Mouse (Mus musculus) frontal cortex, adult (tissue): ENCODE measurements around the gene Hist1h1t.
"Not testable (repeated sequence)": the region's sequence is repeated elsewhere in the genome, so short reads cannot be mapped to it uniquely, and the experiment has no call there.

ENCODE experiments used
- ATAC-seq: cut with Nextera tagmentation; 2 replicates; pipeline ENCODE4 v1.9.2; 2017; ENCODE audit warnings: mild to moderate bottlenecking, moderate library complexity, mixed read lengths; ENCODE audit not compliant: low TSS enrichment

Gene Hist1h1t

DNA sequence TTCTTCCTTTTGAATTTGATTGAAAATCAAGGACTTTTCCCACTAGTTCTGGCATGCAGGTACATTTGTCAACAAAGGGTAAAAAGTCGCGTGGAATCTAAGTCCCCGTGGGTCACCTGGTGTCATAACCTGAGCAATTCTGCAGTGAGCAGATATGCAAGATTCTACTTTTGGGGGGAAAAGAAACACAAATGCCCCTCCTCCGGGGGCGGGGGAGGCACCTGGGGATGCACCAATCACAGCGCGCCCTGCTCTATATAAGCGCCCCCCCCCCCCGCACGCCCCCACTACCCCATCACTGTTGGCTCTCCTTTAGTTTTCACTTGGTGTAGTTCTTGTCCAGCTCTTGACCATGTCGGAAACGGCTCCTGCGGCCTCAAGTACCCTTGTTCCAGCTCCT is at the start of gene Hist1h1t:
Gene Hist1h1t, plus strand, starts transcription at position 301 of the 400 bp plus-strand sequence.
- no peak for ATAC-seq

DNA sequence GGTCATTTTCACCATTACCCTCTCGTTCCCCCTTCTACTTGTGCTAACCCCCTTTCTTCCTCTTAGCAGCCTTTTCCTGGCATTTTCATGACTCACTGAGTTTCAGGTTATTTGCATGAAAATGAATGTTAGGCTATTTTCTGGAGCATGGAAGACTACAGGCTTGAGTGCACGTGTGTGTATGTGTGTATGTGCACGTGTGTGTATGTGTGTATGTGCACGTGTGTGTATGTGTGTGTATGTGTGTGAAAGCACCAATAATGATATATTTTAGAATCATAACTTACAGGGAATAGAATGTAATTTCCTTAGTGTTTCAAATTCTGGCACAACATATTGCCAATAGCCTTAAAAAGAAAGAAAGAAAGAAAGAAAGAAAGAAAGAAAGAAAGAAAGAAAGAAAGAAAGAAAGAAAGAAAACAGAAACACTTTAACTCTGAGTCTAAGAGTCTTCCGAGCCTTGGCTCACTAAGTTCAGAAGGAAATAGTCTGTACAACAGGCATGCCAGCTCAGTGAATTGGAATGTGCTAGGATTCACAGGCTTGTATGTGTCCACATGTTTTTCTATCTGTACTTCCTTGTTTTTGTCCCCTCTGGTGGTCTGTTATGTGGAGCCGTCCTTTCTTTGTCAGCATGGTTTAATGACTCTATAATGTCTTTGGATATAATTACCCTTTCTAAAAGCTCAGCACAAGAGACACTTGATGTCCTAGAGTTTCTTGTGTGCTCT is 35.8 kb upstream of the Hist1h1t start:
- no peak for ATAC-seq

DNA sequence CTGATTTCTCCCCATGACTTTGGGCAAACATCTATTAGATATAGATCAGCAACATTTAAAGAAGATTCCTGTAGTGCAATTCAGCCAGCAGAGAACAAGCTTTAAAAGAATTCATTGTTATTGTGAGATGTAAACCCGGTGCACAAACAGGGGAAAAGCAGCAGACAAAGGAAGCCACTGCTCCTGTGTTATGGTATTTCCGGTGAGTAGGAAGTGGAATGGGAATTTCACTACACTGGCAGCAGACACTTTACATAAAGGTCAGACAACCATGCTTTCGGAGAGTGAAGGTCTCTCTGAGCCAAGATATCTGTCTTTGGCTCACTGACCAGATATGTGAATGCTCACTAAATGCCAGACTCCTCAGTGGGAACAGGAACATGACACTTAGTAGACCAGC is 33.1 kb upstream of the Hist1h1t start:
- ATAC-seq, result no peak

DNA sequence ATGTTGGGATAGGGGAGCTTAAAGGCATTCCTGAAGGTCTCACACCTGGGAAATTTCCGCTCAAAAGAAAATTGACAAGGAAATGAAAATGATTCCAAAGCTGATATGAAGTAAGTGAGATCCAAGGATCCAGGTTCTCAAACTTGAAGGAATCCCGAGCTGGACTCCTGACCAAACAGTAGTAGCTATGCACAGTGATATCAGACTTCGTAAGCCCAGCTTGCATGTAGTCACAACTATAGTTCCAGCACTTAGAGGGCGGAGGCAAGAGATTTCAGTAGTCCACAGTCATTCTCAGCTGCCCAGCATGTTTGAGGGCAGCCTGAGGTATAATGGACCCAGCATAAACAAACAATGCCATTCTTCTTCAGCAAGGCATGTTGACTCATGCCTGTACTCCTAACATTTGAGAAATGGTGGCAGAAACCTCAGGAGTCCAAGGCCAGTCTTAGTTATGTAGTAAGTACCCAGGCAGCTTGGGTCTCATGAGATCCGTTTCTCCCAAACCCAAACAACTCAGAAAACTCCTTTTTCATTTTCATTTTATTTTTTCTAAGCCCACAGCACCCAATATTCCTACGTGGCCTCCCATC is 13.5 kb upstream of the Hist1h1t start:
- no peak for ATAC-seq

DNA sequence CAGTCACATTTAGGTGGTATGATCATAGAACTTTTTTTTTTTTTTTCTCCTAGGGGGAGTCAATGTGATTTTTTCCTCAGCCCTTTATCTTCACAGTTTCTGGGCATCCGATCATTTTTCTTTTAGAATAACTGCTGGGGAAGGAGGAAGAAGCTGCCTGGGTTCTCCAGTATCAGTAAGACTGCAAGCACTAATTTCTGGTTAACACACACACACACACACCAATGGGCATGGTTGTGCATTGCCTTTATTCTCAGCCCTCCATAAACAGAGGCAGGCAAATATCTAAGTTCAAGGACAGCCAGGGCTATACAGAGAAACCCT is 13.0 kb upstream of the Hist1h1t start:
- no peak for ATAC-seq

DNA sequence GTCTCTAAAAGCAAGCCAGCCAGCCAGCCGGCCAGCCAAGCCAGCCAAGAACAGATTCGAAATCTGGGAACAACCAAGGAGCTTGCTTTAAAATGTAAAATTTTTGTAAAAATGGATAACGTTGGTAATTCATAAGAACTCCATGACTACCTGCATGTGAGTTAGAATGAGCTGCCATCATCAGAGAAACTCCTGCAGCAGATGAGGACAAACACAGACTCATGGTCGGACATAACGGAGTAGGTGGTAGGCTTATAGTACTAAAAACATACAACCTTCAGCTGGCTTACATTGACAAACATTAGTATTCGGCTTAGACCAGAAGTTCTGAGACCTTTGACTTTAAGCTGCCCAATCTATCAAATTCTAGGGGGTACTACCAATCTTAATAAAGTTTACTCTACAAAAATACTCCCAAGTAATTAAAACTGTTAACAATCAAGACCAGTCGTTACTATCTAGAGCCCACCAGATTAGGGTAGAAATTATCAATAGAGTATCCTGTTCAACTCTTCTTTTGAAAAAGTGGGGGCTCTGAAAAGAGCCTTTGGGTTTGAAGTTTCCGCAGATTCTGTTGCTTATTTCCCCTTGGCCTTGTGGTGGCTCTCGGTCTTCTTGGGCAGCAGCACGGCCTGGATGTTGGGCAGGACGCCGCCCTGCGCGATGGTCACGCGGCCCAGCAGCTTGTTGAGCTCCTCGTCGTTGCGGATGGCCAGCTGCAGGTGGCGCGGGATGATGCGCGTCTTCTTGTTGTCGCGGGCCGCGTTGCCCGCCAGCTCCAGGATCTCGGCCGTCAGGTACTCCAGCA is 12.5 kb upstream of the Hist1h1t start:
- ATAC-seq, result not testable (repeated sequence)

DNA sequence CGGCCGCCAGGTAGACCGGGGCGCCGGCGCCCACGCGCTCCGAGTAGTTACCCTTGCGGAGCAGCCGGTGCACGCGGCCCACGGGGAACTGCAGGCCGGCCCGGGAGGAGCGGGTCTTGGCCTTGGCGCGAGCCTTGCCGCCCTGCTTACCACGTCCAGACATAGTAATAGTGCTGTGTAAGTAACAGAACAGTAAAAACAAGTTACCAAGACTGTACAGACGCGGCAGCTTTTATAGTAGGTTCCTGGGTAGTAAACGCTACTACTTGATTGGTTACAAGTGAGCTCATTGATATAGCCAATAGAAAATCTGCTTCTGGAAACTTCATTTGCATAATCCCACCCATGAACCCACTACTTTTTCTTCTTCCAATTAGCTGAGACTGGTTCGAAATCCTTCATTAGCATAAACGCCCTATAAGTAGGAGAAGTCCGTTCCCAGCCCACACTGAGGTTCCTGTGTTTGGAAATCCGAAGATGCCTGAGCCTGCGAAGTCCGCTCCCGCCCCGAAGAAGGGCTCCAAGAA is 11.8 kb upstream of the Hist1h1t start, which contains the start of the genes Hist1h2ac and Hist1h2bc:
Gene Hist1h2ac, minus strand, starts transcription at position 194 of the 527 bp plus-strand sequence.
Gene Hist1h2bc, plus strand, starts transcription at position 445 of the 527 bp plus-strand sequence.
- peak; percentile 99 for ATAC-seq

DNA sequence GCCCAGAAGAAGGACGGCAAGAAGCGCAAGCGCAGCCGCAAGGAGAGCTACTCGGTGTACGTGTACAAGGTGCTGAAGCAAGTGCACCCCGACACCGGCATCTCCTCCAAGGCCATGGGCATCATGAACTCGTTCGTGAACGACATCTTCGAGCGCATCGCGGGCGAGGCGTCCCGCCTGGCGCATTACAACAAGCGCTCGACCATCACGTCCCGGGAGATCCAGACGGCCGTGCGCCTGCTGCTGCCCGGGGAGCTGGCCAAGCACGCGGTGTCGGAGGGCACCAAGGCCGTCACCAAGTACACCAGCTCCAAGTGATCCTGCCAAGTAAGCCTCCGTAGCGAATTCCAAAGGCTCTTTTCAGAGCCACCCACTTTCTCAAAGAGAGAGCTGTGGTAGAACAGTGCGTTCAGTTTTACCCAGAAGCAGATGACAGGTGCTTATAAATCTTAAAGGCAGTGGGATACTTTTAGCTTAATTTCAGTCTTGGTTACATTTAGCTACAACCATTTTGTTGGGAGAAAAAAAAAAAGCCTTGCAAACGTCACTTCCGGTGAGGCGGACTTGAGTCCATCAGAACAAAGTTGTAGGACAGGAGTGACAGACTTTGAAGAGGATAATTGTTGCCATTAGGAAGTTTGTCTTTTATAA is 11.2 kb upstream of the Hist1h1t start:
- ATAC-seq, result peak; percentile 69

DNA sequence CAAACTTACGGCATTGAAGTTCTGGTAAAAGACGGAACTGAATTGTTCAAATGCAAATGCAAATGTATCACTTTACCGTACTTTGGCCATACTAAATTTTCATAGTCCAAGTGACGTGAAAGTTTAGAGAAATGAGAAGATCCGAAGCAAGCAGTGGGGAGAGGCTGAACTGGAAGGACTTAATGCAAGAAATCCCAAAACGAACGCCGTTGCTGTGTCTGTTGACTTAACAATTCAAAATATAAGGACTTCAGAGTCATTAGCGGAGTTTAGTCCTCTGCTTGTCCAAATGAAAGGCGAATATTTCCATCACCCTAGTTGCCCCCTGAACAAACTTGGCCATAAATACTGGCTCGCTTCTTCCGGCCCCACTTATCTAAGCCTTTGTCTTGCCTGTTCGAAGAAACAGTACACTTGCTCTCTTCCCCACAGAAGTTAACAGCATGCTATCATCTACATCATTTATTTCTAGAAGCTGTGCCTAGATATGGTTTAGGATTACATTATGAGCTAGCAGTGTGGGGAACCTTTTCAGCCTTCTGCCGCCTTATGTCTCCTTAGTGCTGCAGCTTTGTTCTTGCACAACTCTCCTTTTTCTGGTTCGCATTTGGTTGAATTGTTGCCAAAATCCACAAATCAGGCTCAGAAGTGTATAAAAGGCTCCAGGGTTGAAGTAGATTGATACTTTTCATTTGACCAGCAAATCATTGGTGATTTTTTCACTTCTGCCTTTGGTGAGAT is 10.3 kb upstream of the Hist1h1t start:
- ATAC-seq, result no peak

DNA sequence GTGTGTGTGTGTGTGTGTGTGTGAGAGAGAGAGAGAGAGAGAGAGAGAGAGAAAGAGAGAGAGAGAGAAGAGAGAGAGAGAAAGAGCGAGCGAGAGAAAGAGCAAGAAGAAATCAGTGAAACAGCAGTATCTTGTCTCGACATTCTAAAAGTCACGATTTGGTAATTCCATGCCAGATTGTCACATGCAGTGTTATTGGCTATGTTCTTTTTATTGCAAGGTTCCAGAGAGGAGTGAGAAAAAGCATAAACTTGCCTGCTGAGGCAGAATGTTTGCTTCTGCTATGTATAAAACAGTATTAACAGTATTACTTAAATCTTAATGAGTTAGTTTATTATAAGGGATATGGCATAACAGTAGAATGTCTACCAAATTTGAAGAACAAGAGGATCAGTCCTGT is 9.6 kb upstream of the Hist1h1t start:
- ATAC-seq, result no peak

DNA sequence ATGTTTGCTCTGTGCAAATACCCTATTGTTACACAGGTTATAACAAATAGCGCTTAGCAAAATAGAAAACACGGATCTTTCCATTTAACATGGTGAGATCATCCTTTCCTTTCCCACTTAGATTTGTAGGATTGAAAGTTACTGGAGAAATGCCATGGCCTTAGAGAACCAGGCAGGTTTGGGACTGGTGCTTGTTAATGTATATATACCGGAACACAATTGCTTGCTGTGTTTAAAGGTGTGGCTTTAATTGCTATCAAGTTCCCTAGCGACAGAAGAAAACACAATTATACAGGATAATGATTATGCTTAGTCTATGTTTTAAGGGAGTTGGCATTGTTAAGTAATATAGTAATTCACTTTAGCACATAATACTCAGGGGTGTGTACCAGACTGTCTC is 8.4 kb upstream of the Hist1h1t start:
- ATAC-seq, result no peak

DNA sequence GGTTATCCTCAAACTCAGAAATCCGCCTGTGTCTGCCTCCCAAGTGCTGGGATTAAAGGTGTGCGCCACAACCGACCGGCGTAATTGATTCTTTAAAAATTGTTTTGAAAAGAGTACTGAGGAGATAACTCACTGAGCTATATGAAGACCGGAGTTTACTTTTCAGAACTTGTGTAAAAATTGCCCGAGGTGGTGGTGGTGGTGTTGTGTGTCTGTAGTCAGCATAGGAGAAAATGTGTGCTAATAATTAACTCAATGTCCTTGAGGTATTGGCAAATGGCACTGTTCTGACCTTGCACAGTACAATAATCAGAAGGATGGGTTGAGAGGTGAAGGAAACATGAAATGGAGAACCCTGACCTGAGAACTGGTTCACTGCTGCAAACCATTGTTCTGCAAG is 7.7 kb upstream of the Hist1h1t start:
- ATAC-seq, result no peak

DNA sequence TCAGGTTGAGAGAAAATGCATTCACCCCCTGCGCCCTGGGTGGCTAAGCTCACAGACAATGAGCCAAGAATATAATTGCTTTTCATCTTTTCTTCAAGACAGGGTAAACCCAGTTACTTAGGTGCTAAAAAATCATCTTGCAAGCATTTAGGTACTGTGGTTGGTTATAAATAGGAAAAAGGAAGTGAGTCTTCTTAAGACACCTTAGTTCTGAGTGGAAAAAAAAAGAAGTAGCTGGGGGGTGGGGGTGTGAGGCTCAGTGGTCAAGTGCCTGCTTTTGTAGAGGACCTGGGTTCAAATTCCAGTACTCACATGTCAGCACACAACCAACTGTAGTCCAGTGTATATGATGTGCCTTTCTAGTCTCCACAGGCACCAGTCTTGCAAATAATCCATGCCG is 6.7 kb upstream of the Hist1h1t start:
- no peak for ATAC-seq

DNA sequence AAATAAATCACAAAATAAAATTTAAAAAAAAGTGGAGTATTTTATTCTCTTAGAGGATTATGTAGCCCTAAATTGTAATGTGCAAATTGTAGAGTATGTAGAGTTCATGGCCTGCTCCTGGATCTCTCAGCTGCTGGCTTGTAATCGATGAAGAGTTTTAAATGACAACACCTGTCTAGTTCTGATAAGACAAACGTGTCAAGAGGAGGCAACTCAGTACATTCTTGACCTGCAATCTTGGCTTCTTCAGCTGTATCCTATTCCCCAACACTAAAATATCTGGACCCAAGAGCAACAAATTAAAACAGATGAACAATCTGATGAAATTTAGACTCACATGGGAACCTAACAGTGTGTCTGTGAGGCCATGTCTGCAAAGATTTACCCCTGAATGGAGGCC is 6.2 kb upstream of the Hist1h1t start:
- ATAC-seq, result no peak

DNA sequence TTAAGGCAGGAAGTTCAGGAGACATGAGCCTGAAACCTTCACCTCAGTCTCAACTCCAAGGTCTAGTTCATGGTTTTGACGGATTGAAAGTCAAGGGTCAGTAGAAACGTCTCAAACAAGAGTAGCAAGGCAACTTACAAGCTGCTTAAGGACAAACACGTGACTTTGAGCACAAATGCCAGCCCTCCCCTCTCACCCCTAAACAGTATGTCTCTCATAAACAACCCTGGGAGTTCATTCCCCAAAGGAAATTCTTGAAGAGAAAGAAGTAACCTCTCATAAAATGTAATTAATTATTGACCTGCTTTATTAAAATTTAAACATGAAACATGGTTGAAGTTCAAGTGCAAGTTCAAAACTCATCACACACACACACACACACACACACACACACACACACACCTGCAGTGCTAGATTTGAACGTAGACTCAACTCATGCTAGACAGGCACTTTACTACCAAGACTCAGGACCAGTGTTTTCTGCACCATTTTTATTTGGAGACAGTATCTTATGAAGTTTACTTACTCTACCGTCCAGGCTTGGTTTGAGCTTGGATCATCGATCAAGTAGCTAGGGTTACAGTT is 1.7 kb upstream of the Hist1h1t start:
- no peak for ATAC-seq

DNA sequence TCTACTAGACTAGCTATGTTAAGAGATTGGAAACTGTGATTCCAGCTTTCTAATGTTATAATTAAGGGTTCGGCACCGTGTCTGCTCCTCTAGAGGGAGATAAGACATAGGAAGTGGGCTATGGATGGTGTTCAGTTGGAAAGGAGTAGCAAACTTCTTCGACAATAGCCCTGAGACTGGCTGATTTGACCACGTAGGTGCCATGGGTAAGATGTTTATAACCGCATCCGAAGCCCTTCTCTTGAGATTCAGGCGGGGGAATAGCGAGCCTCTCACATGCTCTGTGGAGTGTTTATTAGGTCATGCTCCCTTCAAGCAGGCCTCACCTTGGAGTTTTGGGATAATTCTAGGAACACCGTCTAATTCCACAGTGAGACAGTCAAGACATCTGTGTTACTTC is 658 bp upstream of the Hist1h1t start:
- no peak for ATAC-seq

DNA sequence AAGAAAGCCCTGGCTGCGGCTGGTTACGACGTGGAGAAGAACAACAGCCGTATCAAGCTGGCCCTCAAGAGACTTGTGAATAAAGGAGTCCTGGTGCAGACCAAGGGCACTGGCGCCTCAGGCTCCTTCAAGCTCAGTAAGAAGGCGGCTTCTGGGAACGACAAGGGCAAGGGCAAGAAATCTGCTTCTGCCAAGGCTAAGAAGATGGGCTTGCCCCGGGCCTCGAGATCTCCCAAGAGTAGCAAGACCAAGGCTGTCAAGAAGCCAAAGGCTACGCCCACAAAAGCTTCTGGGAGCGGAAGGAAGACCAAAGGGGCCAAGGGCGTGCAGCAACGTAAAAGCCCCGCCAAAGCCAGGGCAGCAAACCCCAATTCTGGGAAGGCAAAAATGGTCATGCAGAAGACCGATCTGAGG is 454 bp downstream of the Hist1h1t start:
- no peak for ATAC-seq

DNA sequence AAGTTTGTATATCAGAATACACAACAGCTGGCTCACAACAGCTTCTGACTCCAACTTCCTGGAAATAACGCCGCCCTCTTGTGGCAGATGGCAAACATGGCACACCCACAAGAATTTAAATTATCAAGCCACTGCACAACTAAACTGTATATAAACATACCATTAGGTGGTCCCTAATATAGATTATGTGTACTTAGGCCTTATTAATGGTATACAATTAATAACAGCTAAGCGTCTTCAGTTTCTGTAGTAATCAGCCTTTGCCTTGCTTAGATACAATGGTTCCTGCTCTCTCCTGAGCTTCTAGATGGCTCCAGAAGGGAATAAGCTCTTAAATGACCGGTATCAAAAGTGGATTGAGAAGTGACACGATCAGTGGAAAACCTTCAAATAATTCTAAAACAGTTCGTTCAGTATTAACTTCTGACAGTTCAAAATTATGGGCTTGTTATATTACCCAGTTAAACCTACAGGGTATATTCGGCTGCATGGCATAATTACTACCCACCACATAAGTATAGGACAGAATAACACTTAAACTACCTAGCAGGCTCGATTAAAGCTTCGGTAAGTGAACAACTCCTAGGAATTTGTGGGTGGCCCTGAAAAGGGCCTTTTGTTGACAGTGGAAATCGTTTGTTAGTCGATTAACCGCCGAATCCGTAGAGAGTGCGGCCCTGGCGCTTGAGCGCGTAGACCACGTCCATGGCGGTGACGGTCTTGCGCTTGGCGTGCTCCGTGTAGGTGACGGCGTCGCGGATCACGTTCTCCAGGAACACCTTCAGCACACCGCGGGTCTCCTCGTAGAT is 2.1 kb downstream of the Hist1h1t start:
- peak; percentile 48 for ATAC-seq

DNA sequence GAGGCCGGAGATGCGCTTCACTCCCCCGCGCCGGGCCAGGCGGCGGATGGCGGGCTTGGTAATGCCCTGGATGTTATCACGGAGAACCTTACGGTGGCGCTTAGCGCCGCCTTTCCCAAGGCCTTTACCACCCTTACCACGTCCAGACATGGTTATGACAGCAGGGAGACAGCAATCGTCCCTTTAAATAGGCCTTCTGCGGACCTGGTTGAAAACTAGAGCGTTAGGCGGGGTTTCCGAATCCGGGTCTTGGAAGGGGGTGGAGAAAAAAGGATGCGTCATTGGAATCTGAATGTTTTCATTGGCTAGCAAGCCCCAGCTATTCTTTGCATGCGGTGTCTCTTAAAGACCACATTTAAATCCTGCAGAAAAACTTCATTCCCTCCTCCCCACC is 2.7 kb downstream of the Hist1h1t start, which contains the start of gene Hist1h4c:
Gene Hist1h4c, minus strand, starts transcription at position 155 of the 394 bp plus-strand sequence.
- ATAC-seq, result peak; percentile 97

DNA sequence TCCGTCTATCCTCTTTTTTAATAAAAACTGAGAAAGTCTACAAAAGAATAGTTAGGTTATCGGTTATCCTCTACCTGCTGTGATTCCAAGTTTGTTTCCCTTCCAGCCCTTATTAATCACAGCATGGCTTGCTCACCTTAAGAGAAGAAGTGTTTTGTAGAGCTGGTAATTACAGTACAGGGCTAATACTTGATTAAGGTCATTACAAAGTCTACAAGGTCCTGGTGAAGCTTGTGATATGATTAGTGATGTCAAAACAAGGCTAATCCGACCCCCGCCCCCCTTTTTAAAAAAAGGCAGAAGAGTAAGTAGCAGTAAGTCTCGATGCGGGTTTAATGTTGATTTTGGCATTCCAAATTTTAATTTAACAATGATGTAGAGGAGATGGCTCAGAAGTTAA is 3.4 kb downstream of the Hist1h1t start:
- no peak for ATAC-seq
